Mouse (Mus musculus) kidney, postnatal 4 days (tissue): ENCODE results near the gene Aif1.
"Not testable (repeated sequence)": the region's sequence is repeated elsewhere in the genome, so short reads cannot be mapped to it uniquely, and the experiment has no call there.

Source experiments
- DNase-seq, 2 experiments: peaks; one replicate each; pipeline ENCODE4 v3.0.0; 2021; ENCODE audit warnings: mixed read lengths in 2 of 2

Gene Aif1

DNA sequence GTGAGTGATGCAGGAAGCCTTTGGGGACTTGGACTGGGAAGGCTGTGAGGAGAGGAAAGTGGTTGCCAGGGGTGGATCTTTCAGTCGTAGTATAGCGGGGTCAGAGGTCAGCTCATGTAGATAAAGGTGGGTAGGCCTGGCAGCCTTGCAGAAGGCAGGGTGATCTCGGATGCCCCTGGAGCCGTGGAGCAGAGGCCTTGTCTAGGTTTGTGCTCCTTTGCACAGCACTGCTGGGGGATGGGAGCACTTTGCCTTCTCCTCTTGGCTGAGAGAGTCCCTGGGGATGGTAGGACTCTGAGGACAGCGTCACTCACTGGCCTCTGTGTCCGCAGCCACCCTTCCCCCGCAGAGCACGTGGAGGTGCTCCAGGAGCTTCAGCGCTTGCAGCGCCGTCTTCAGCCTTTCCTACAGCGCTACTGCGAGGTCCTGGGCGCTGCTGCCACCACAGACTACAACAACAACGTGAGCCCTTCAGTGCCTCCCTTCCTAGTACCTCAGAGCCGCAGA is 35.3 kb downstream of the Aif1 start:
- no peak for DNase-seq

DNA sequence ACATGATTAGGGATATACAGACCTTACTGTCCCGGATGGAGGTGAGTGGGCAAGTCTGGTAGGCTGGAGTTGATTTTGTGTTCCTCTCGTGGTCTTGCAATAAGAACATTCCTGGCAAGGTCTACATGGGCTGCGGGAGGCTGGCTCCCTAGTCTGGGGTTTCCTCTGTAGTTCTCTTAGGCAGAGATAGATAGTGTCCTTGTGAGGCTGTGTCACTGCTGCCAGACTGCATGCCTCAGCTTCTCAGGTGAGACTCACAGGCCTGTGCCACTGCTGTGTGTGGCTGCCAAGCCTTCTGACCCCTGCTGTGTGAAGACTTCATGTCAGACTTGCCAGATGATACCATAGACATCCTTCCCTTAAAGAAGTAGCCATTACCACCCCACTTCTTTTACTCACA is 36.6 kb downstream of the Aif1 start:
- no peak for DNase-seq

DNA sequence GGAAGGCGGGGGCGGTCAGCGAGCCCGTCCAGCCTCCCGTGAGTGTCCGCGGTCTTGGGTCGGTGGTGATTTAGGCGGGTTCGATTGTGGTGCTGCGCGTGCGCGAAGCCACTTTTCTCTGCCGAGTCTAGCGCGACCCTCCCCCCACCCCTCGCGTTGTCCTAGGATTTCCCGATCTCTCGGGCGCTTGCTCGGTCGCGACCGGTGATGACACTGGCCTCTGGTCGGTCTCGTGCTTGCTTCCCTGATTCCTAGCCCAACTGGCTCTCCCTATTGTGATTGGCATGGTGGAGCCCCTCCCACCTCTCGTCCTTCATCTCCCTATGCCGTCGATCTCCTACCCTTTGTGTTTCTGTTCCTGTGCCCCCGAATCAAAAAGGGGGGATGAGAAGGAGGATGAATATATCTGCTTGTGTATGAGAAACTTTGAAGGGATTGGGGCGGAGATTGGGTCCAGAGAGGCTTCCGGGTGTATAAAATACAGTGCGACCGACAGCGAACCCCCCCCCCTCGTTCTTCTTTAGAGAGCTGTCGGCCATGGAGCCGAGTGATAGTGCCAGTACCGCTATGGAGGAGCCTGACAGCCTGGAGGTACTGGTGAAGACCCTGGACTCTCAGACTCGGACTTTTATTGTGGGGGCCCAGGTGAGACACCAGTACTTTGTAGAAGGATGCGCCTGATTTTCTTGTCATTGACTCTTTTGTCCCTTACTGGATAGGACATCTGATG is 40.1 kb downstream of the Aif1 start:
- DNase-seq, result no peak

DNA sequence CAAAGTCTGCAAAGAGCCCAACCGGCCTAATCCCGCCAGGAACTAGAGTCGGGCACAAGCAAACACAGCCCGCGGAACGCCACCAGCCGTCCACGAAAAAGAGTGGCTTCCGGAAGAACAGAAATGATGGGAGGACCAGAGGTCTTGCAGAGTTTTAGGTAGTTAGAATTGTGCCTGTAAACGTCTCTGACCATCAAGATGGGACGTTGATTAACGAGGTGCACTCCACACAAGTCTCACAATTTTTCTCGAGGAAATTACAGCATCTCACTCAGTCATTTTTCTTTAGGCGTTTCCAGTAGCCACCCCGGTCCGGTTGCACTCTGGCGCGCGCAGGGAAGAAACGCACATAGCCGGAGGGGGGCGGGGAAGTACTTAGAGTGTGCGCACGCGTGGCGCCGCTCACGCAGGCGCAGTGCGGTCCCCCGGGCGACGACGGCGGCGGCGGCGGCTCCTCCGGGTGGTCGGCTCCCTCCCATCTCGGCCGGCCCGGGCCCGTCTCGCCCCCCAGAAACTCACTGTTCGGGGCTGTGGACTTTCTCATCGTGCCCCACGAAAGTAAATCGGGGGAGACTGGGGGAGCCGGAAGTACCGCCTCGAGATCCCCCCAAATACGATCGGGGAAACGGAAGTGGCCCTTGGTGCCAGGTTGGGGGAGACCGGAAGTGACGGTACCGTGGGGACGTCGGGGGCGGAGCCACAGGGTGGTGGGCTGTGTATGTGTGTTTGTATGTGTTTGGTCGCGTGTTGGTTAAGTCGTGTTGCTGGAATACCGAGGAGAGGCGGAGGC is 40.9 kb downstream of the Aif1 start, which contains the start of gene Bag6:
Gene Bag6, plus strand, starts transcription at position 378 of the 790 bp plus-strand sequence.
- DNase-seq, result peak; percentile 95 to 97

DNA sequence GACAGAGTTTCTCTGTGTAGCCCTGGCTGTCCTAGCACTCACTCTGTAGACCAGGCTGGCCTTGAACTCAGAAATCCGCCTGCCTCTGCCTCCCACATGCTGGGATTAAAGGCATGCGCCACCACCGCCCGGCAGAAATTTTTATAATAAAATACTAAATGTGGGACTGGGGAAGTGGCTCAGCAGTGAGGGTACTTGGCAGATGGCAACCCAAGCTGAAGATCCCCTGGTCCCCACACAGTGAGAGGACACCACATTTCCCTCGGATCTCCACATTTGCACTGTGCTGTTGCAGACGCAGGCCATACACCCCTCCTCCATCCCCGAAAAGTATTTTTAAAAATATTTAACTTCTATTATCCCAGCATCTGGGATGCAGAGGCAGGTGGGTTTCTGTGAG is 42.4 kb downstream of the Aif1 start:
- no peak for DNase-seq

DNA sequence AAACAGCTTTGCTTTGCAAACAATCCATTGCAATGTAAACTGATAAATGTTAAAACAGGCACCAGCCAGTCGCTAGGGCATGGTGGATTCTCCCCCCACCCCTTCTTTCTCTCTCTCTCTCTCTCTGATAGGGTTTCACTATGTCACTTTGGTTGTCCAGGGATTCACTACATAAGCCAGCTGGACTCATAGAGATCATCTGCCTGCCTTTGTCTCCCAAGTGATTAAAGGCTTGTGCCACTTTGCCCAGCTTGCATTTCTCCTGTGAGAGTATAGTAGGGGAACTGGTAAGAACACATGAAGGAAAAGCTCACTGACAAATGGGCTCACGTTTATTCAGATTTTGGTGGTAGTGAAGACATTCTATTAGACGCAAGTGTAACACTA is 43.7 kb downstream of the Aif1 start:
- DNase-seq, result no peak

DNA sequence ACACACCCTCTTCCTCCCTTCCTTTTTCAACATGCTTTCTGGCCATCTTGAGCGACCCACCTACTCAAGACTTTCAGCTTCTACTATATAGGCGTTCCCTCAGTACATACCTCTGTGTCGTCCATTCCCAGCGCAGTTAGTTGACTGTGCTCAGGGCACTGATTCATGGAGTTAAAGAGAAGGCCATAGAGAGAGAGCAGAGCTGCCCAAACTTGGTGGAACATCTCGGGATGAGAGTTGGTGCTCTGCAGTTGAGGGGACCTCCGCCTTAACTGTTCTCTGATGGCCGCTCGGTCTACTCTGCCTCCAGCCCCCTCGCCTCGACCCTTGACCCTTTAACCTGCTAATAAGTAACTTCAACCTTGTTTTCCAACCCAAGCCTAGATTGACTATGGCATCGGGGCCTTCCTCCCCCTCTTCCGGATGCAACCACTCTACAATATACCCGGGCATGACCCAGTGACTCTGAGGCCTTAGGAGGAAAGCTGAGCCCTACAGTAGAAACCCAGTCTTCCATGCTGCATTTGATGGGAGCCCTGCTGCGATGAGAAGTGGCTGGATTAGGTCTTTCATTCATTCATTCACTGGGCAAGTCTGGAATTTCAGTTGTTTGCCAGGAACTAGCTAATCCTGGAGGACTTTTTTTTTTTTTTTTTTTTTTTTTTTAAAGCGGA is 44.2 kb downstream of the Aif1 start, which contains the start of gene Apom:
Gene Apom, minus strand, starts transcription at position 551 of the 674 bp plus-strand sequence.
- peak in 1 of 2 experiments; percentile 48 for DNase-seq

DNA sequence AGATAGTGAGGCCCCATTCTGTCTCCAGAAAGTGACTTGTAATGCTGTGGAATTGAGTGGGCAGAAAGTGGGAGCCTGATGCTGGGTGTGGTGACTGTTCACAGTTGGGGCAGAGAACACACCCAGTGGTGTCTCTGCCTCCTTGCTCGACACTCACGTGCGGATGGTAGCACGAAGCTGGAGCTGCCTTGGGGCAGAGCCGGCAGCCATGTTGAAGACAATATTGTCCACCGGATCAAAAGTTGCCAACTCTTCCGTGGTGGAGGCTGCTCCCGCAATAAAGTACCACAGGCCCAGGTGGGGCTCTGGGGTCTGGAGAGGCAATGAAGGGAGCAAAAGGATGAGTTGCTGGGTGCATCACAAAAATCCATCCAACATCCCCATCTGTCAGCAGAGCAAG is 44.8 kb downstream of the Aif1 start:
- no peak for DNase-seq

DNA sequence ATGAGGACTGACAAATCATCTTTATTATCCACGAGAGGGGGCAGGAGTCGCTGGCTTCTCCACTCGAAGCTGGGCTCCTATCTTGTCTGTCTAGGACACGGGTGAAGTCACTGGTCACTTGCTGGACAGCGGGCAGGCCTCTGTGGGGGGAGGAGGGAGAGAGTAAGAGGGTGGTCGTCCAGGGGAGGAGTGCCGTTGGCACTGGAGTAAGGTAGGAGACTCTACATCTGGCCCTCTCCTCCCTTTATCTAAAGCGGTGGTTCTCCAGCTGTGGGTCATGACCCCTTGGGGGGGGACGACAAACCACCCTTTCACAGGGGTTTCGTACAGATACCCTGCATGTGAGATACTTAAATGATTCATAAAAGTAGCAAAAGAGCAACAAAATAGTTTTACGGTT is 46.9 kb downstream of the Aif1 start:
- DNase-seq, result no peak

DNA sequence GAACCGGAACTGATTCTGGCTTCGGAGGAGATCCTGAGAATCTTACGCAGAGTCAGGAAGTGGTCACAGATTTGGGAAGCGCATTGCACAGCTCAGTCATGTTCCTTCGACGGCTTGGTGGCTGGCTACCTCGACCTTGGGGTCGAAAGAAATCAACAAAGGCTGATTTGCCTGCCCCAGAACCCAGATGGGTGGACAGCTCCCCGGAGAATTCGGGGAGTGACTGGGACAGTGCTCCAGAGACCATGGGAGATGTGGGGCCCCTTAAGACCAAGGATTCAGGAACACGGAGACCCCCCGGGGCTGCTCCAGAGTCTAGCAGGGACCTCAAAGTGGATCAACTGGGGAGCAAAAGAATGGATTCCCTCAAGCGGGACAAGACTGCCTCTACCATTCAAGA is 48.9 kb downstream of the Aif1 start:
- DNase-seq, result no peak

DNA sequence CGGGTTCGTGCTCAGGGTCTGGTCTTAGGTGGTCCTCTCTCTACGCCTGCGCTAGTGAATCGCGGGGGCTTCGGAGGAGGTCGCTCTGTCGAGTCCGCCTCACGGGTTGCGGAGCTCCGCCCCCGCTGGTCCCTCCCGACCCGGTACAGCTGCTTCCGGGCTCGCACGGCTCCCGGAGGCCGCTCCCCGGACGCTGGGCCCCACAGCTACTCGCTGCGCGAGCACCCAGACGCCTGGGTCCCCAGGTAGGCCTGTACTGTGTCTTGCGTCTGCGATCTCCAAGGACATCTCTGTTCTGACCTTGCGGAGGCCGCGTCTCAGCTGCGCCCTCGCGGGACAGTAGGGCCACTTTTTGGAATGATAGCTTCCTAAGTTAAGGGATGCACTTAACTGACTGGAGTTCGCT is 49.7 kb downstream of the Aif1 start, which contains the start of gene D17H6S53E:
Gene D17H6S53E, plus strand, starts transcription at position 168 of the 406 bp plus-strand sequence.
- peak; percentile 81 to 88 for DNase-seq

DNA sequence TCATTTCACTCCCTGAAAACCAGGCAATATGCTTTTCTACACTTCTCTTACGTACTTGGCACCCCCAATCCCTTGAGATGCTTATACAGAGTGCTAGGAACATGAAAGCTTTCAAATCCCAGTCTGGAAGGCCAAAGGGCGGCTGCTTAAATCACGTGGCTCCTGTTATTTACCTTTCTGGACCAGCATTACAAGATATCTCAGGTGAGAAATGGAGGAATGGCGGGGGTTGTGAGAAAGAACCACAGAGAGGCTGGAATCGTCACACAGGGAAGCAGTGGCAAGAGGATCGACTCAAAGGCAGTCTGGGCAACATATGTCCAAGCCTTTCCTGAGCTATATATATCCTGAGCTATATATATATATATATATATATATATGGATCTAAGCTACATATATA is 50.3 kb downstream of the Aif1 start:
- no peak for DNase-seq

DNA sequence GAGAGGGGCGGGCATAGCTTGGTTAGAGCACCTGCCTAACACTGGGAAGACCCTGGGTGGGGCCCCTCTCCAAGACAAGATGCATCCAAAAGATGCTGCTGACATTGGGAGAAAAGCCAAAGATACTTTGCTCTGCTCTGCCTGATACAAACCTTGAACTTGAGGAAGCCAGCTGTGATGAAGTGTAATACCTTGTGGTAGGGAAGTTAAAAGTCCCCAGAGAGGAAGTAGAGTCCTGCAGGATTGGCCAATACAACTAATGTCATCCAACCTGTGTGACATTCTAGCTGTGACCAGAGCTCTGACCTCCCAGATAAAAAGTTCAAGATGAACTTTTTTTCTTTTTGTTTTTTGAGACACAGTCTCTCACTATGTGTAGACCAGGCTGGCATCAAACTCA is 50.8 kb downstream of the Aif1 start:
- DNase-seq, result no peak

DNA sequence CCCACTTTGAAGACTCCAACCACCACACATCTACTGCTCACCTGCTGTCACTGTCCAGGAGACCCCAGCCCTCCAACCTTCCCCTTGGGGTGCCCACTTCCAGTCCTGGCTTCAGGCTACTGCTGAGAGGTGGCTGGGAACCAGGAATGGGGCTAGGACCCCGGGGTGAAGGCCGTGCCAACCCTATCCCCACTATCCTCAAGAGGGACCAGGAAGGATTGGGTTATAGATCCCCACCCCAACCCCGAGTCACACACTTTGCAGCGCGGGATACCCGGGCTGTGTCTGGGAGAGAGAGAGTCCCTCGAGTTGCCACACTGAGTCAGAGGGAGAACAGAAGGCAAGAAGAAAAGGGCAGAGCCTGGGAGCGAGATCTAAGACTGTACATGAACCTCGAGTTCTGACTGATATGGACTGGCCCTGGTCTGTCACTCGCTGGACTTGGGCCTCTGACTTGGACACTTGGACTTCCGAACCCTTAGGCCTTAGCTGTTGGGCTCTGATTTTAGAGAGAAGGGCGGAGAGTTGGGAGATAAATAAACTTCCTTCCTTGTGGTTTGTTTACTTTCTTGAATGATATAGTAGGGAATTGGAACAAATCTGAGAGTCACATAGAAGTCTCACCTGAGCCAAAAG is 51.5 kb downstream of the Aif1 start:
- not testable (repeated sequence) for DNase-seq

DNA sequence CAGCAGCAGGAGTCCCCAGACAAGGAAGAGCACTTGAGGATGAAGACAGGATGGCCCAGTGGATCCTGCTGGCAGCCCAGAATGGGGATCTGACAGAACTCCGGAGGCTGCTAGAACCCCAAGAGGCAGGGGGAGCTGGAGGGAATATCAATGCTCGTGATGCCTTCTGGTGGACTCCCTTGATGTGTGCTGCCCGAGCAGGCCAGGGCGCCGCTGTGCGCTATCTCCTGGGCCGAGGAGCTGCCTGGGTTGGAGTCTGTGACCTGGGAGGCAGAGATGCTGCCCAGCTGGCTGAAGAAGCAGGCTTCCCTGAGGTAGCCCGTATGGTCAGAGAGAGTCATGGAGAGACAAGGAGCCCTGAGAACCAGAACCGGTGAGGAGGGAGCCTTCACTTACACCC is 52.6 kb downstream of the Aif1 start:
- not testable (repeated sequence) for DNase-seq

DNA sequence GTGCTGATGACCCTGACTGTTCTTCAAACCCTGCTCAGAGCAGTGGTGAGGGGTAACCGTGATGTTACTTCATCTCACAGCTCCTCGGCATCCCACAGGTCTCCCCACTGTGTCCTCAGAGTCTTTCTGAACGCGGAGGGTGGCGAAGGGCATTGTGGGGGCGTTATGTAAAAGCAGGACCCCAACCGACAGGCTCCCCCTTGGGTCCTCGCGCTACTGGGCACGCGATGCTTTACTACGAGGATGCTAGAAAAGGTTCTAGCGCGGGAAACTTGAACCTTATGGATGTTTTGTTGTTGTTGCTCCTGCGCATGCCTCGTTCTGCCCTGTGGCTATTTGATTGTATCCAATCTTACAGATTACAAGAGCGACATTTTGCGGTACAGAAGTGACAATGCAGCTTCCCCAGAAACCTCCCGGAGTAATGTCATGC is 54.0 kb downstream of the Aif1 start, which contains the start of gene Csnk2b:
Gene Csnk2b, minus strand, starts transcription at position 183 of the 433 bp plus-strand sequence.
- peak; percentile 74 to 80 for DNase-seq

DNA sequence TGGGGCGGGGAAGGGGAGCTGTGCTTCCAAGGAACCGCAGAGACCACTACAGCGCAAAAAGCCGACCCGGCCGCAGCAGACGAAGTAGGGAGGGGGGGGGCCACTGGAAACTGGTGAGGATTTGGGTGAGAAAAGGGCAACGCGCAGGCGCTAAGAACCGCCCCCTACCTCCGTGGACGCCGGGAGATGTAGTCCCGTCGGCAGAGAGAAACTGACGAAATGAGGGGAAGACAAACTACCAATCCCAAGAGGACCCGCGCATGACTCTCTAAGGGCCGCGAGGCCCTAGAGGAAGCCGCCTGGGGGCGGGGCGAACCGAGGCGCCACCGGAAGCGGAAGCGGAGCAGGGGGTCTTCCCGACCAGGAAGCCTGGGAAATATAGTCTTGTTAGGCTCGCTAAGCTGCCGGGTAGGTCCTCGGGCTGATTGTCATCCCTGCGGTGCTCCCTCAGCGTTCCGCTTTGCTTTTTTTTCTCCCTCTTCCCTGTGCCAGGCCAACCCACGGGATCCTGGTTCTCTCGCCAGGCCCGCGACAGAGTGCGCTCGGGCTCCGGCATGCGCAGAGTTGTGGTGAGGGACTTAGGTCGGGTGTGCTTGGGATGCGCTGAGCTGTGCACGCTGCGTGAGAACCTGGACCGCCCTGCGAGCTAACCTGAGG is 54.6 kb downstream of the Aif1 start, which contains the start of gene Gpank1:
Gene Gpank1, plus strand, starts transcription at position 313 of the 657 bp plus-strand sequence.
- peak; percentile 98 to 99 for DNase-seq
